Mouse (Mus musculus) small intestine, adult 10 weeks (tissue): ENCODE measurements around the gene Mrc1. TPM values are rescaled to one million over a fixed set of nuclear protein-coding genes. Genes with fewer than 3 reads are reported as not detected.

ENCODE experiments used
- polyA plus RNA-seq: library from polyadenylated mRNA; stranded (reverse); fragments of 350-450 nt; fragmentation: Illumina TruSeq; extraction: RNeasy Lipid Tissue Mini Kit (QIAGEN cat#74804); gene quantifications from one replicate; pipeline ENCODE4 v1.2.3, GENCODE M21; 2014; ENCODE audit warnings: low replicate concordance

Gene Mrc1
- polyA plus RNA-seq = 26.7 TPM

GRCm38 (mm10) chr2:14229149-14229548 lies at the start of gene Mrc1:
Gene Mrc1 (plus strand): TSS chr2:14229392.

Other genes starting within 250 kb of the Mrc1 start
- gene Hacd1, start 173.3 kb upstream of the Mrc1 start, polyA plus RNA-seq = 89.9 TPM
- 119 TPM for gene Stam, start 155.3 kb upstream of the Mrc1 start, polyA plus RNA-seq
- 446 TPM for gene Tmem236, start 54.9 kb upstream of the Mrc1 start, polyA plus RNA-seq
- gene Slc39a12, start 158.9 kb downstream of the Mrc1 start, polyA plus RNA-seq = not detected